Mouse (Mus musculus) kidney, adult 2 months (tissue): Measurements from ENCODE around the gene 1700012A03Rik.

ENCODE experiments used
- CTCF ChIP-seq: fragments of 200-500 bp; conservative IDR thresholded peaks from 2 replicates; pipeline ENCODE4 v1.5.1; 2011; ENCODE audit warnings: low read depth, mild to moderate bottlenecking, control low read depth, low read length, moderate library complexity, mixed read lengths; ENCODE audit not compliant: insufficient read depth, insufficient read length
- POLR2A ChIP-seq: fragments of 200-500 bp; IDR thresholded peaks from one replicate; pipeline ENCODE4 v1.6.1; 2011; ENCODE audit warnings: low read depth, low read length, control low read depth

GRCm38 (mm10) chr6:32049256-32049950, 643 bp upstream of the 1700012A03Rik start:
- TF ChIP-seq CTCF (no peak), POLR2A (no peak)
